Mouse (Mus musculus) forebrain, embryonic 11.5 days (tissue): ENCODE measurements around the gene Ankrd55. TPM values are rescaled to one million over a fixed set of nuclear protein-coding genes. Genes with fewer than 3 reads are reported as not detected.

Source experiments
- ATAC-seq: fragments of 200-750 bp; cut with Nextera tagmentation; replicated peaks from 2 replicates; pipeline ENCODE4 v1.8.0; 2017; ENCODE audit warnings: moderate TSS enrichment; ENCODE audit not compliant: low FRiP score
- DNase-seq: peaks from one replicate; pipeline ENCODE4 v3.0.0-alpha.2; 2017; ENCODE audit warnings: low spot score
- H3K27ac ChIP-seq: fragments of 300-500 bp; sonication (generic); 2 replicates; pipeline ENCODE4 v1.5.1; 2014; ENCODE audit warnings: low read depth, low read length
- H3K27me3 ChIP-seq: fragments of 300-500 bp; sonication (generic); 2 replicates; pipeline ENCODE4 v1.6.1; 2014; ENCODE audit warnings: mild to moderate bottlenecking, low read length, mixed read lengths; ENCODE audit not compliant: control insufficient read depth, insufficient read depth
- H3K36me3 ChIP-seq: fragments of 300-500 bp; sonication (generic); 2 replicates; pipeline ENCODE4 v1.6.1; 2014; ENCODE audit warnings: mild to moderate bottlenecking, low read length, moderate library complexity, mixed read lengths; ENCODE audit not compliant: control insufficient read depth, insufficient read depth
- H3K4me1 ChIP-seq: fragments of 300-500 bp; sonication (generic); replicated peaks from 2 replicates; pipeline ENCODE4 v1.6.1; 2014; ENCODE audit warnings: low read length, mixed read lengths; ENCODE audit not compliant: control insufficient read depth, insufficient read depth
- H3K4me2 ChIP-seq: fragments of 300-500 bp; sonication (generic); 2 replicates; pipeline ENCODE4 v1.6.1; 2014; ENCODE audit warnings: low read depth, mild to moderate bottlenecking, low read length, moderate library complexity, mixed read lengths; ENCODE audit not compliant: severe bottlenecking
- H3K4me3 ChIP-seq: fragments of 300-500 bp; sonication (generic); 2 replicates; pipeline ENCODE4 v1.5.1; 2014; ENCODE audit warnings: low read depth, low read length
- H3K9ac ChIP-seq: fragments of 300-500 bp; sonication (generic); 2 replicates; pipeline ENCODE4 v1.6.1; 2014; ENCODE audit warnings: low read length
- H3K9me3 ChIP-seq: fragments of 300-500 bp; sonication (generic); 2 replicates; pipeline ENCODE4 v1.6.1; 2016; ENCODE audit warnings: low read length, mixed read lengths; ENCODE audit not compliant: control insufficient read depth
- WGBS: fragments of 180-500 bp; shearing (Covaris S2); extraction: QIAGEN DNeasy Blood & Tissue Kit; methylation state at CpG from one replicate; pipeline ENCODE4 v1.1.7; 2014; 5-methylcytosine and 5-hydroxymethylcytosine counted together
- polyA plus RNA-seq: library from polyadenylated mRNA; unstranded; fragments of >200 nt; fragmentation: Nextera tagmentation; extraction: Ambion mirVana; gene quantifications from 2 replicates; pipeline ENCODE4 v1.2.1, GENCODE M21; 2014

The Ankrd55 gene
- polyA plus RNA-seq, 1 experiment from 2014 or later = 1.3 TPM

DNA sequence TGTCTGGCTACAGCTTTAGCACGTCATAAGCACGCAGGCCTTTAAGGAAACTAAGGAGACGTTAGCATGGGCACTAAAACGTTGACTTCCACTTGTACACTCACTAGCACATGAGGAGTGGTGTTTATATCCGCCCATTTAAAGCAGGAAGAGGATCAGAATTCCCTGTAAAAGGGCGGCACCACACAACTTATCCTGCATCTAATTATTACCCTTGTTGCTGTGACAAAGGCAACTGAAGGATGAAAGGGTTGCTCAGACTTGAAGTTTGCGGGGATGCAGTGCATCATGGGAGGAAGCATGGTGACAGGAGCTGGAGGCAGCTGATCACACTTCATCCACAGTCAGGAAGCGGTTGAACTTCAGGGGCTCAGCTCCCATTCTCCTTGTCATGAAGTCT is 63.7 kb downstream of the Ankrd55 start:
- Histone ChIP-seq H3K4me2 (no peak overlapping the region), H3K27me3 (no peaks in the 10 kb centered on the region), H3K36me3 (no peaks in the 10 kb centered on the region), H3K9ac (no peak overlapping the region), H3K27ac (no peak overlapping the region), H3K9me3 (no peaks in the 10 kb centered on the region), H3K4me3 (no peak overlapping the region), H3K4me1 (peaks cover 5% of the 10 kb centered on the region; the same call in 1 of the 2 replicates)
- ATAC-seq = no peak
- 77% methylated on average over 8 of the region's 8 CpGs for WGBS
- no peak for DNase-seq

DNA sequence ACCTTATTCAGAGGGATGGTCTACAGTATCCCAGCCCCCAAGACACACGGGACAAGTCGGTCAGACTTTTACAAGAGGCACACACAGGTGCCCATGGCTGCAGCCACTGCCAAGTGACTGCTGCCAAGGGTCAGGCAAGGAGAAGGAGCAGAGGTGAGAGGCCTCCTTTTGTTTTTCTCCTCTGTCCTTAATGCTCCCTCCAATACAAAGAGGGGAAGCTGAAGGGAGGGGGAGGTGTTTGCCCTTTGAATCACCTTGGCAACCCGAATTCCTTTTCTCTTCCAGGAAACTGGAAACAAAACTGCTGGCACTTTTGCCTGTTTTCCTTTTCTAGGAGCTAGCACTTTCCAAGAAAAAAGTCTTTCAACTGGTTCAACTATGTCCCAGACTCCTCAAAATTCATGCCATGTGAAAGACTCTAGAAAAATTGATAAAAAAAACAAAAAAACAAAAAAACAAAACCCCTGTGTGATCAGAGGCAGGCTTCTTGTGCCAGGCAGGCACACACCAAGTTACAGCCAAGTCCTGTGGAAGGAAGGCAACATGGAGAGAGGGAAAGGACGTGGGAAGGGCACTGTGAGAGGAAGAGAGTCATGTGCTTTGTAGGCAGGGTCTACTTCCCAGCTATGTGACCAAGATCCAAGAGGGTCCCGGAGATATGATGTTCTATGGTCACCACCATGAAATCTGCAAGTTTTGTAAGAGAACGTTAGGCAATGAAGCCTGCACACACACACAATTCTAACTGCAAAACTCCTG is 66.0 kb downstream of the Ankrd55 start:
- ATAC-seq (0 out of 2 replicates have a peak, but pooled peaks have one; percentile 58), DNase-seq (peak; percentile 46)
- H3K4me2 ChIP-seq = no peak overlapping the region
- H3K27ac ChIP-seq = no peak overlapping the region
- no peak overlapping the region for H3K9ac ChIP-seq
- no peaks in the 10 kb centered on the region for H3K36me3 ChIP-seq
- no peaks in the 10 kb centered on the region for H3K27me3 ChIP-seq
- H3K4me1 ChIP-seq = peaks cover 5% of the 10 kb centered on the region; the same call in 1 of the 2 replicates
- H3K9me3 ChIP-seq = no peaks in the 10 kb centered on the region
- H3K4me3 ChIP-seq = no peak overlapping the region
- WGBS = 30% methylated on average over 6 of the region's 6 CpGs

DNA sequence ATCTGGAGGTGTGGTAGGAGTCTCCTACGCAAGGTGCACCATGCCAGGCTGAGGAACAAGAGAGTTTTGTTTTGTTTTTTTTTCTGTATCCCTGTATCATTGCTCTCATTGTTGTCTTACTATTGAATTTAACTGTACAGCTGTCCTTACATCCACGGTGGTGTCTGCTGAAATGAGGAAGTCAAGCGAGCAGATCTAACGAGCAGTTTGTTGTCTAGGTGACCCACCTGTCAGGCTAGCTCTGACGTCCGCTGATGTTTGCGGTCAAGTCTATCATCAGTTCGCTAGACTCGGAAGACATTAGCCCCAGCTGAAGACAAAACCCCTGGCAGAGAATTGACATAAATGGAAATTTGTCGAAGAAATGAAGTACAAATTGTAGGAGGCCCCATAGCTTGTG is 66.7 kb downstream of the Ankrd55 start:
- no peak overlapping the region for H3K4me3 ChIP-seq
- peak; percentile 20 for DNase-seq
- H3K4me1 ChIP-seq = peaks cover 5% of the 10 kb centered on the region; the same call in 1 of the 2 replicates
- H3K36me3 ChIP-seq = no peaks in the 10 kb centered on the region
- no peaks in the 10 kb centered on the region for H3K27me3 ChIP-seq
- H3K9ac ChIP-seq = no peak overlapping the region
- no peak overlapping the region for H3K4me2 ChIP-seq
- no peak overlapping the region for H3K27ac ChIP-seq
- 74% methylated on average over 10 of the region's 10 CpGs for WGBS
- no peak for ATAC-seq
- no peaks in the 10 kb centered on the region for H3K9me3 ChIP-seq

DNA sequence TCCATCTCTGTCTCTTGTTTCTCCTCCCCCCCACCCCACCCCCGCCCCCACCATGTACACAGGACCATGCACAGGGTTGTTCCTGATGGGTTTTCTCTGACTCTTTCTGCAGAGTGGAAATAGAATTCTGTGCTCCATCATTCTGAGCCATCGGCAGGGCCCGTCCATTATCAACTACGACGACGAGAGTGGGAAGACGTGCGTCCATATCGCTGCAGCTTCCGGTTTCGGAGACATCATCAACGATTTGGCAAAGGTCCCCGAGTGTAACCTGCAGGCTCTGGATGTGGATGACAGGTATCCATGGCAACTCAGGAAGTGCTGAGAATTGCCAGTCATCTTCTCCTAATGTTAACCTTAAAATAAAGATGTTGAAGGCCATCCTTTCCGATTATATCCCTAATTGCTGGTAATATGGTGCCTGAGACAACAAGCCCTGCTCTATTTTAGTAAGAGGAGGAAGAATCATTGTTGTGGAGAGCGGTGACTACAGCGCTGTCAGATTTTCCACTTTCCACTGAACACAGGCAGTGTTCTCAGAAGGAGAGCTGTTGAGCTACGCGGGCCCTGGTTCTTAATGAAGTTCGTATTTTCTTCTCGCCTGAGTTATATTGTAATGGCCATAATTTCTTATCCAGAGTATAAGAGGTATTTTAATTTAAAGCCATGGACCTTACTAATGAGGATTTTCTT is 67.7 kb downstream of the Ankrd55 start:
- ATAC-seq (no peak), DNase-seq (peak; percentile 43)
- peaks cover 5% of the 10 kb centered on the region; the same call in 1 of the 2 replicates for H3K4me1 ChIP-seq
- no peaks in the 10 kb centered on the region for H3K36me3 ChIP-seq
- WGBS = 90% methylated on average over 20 of the region's 20 CpGs
- H3K4me3 ChIP-seq = no peak overlapping the region
- H3K9me3 ChIP-seq = no peaks in the 10 kb centered on the region
- H3K27me3 ChIP-seq = no peaks in the 10 kb centered on the region
- H3K4me2 ChIP-seq = no peak overlapping the region
- H3K27ac ChIP-seq = no peak overlapping the region
- H3K9ac ChIP-seq = no peak overlapping the region

DNA sequence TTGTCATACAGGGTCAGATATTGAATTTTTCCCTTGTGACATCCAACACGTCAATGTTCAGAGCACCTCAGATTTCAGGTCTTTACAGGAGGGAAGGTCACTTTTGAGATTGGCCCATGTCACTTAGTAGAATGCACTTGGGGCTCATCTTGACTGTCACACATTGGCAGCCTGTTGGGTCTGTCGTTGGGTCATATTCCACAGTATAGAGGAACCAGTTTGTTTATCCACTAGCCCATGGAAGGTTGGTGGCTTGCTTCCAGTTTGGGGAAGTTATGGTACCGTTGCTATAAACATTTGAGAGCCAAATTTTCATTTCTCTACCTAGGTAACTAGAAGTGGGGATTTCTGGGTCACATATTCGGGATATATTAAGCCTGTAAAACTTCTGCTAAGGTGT is 73.3 kb downstream of the Ankrd55 start:
- Histone ChIP-seq H3K27me3 (no peaks in the 10 kb centered on the region), H3K27ac (no peak overlapping the region), H3K36me3 (no peaks in the 10 kb centered on the region), H3K9me3 (no peaks in the 10 kb centered on the region), H3K9ac (no peak overlapping the region), H3K4me3 (no peak overlapping the region), H3K4me1 (no peaks in the 10 kb centered on the region), H3K4me2 (no peak overlapping the region)
- no peak for ATAC-seq
- DNase-seq = no peak
- 86% methylated on average over 4 of the region's 4 CpGs for WGBS

DNA sequence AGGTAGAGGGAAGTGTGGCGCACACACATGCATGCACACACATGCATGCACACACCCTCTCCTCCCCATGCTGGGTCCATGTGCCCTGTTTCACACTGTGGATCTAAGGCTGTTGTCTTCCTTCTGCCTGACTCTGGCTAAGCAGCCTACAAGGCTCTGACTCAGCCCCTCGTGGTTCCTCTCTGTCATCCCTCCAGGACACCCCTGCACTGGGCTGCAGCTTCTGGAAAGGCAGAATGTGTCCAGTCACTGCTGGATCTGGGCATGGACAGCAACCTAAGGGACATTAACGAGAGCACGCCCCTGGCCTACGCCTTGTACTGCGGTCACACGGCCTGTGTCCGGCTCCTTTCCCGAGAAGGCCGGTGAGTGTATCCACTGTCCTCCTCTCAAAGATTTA is 75.0 kb downstream of the Ankrd55 start:
- Histone ChIP-seq H3K27ac (no peak overlapping the region), H3K27me3 (no peaks in the 10 kb centered on the region), H3K4me1 (no peaks in the 10 kb centered on the region), H3K36me3 (no peaks in the 10 kb centered on the region), H3K9me3 (no peaks in the 10 kb centered on the region), H3K4me3 (no peak overlapping the region), H3K4me2 (no peak overlapping the region), H3K9ac (no peak overlapping the region)
- DNase-seq (no peak), ATAC-seq (no peak)
- 87% methylated on average over 10 of the region's 10 CpGs for WGBS

DNA sequence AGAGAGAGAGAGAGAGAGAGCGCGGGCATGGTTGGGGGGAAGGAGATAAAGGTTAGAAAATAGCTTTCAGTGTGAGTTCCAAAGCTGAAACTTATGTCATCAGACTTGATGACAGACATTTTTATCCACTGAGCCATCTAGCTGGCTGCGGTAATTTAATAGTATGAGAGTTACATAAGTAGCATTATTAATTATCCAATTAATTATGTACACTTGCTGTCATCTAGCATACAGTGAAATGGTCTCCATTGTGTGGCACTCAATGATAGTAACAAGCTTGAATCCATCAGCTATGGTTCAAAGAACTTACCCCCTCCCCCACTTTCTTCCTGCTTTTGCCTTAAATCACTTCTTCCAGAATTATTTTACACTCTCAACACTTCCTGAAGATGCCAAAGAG is 75.5 kb downstream of the Ankrd55 start:
- WGBS = 96% methylated on average over 3 of the region's 3 CpGs
- H3K36me3 ChIP-seq = no peaks in the 10 kb centered on the region
- DNase-seq (no peak), ATAC-seq (no peak)
- H3K27me3 ChIP-seq = no peaks in the 10 kb centered on the region
- no peak overlapping the region for H3K9ac ChIP-seq
- H3K4me3 ChIP-seq = no peak overlapping the region
- H3K4me2 ChIP-seq = no peak overlapping the region
- H3K27ac ChIP-seq = no peak overlapping the region
- no peaks in the 10 kb centered on the region for H3K4me1 ChIP-seq
- H3K9me3 ChIP-seq = no peaks in the 10 kb centered on the region

DNA sequence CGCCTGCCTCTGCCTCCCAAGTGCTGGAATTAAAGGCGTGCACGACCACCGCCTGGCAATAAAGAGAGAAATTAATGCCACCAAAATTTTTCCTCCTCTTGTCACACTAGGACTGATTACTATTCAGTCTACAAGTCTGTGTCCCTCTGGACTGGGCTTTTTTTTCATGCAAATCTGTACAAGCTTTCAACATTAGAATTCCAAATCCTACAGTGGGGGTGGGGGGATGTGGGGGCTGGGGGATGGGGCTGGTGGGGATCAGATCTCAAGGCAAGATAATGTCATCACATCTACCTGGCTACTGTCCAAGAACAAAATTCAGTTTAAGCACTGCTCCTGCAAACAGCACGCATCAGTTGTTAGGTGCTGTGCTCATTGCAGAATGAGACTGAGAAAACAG is 76.4 kb downstream of the Ankrd55 start:
- no peak overlapping the region for H3K4me3 ChIP-seq
- WGBS = 89% methylated on average over 5 of the region's 5 CpGs

More for the DNA sequence above, 76.4 kb downstream of the Ankrd55 start:
- no peaks in the 10 kb centered on the region for H3K36me3 ChIP-seq
- no peaks in the 10 kb centered on the region for H3K4me1 ChIP-seq
- H3K9ac ChIP-seq = no peak overlapping the region
- no peak overlapping the region for H3K27ac ChIP-seq
- no peak overlapping the region for H3K4me2 ChIP-seq
- no peak for ATAC-seq
- no peak for DNase-seq
- H3K9me3 ChIP-seq = no peaks in the 10 kb centered on the region
- no peaks in the 10 kb centered on the region for H3K27me3 ChIP-seq
